Mouse (Mus musculus) large intestine, adult 2 months (tissue): Measurements from ENCODE around the gene Msto1. TPM values are rescaled to one million over a fixed set of nuclear protein-coding genes. Genes with fewer than 3 reads are reported as not detected.
A peak's percentile ranks its signal among the peaks of the same experiment; 100 is the strongest.
"Not testable (repeated sequence)": the region's sequence is repeated elsewhere in the genome, so short reads cannot be mapped to it uniquely, and the experiment has no call there.

Experiments used
- DNase-seq: peaks from one replicate; pipeline ENCODE4 v3.0.0-alpha.2; 2012; ENCODE audit warnings: low read depth, low spot score
- WGBS: fragments of 180-500 bp; shearing (Covaris S2); methylation state at CpG from one replicate; pipeline ENCODE4 v1.1.7; 2018; 5-methylcytosine and 5-hydroxymethylcytosine counted together
- polyA plus RNA-seq: library from polyadenylated mRNA; depleted of rRNA; stranded (reverse); fragments of >200 nt; gene quantifications from 2 replicates; pipeline ENCODE4 v1.2.3, GENCODE M21; 2012; rRNA removed

The Msto1 gene
- polyA plus RNA-seq, 1 experiment, result 18.4 TPM

- DNase-seq, result no peak
- 84% methylated on average over 6 of the region's 6 CpGs for WGBS
These were observed 7.2 kb downstream of the Msto1 start for GRCm38 (mm10) chr3:88906393-88907159.

- 87% methylated on average over 2 of the region's 2 CpGs for WGBS
- DNase-seq, result no peak
These were observed 8.1 kb downstream of the Msto1 start for GRCm38 (mm10) chr3:88905741-88906140.

GRCm38 (mm10) chr3:88905209-88905608 lies 8.6 kb downstream of the Msto1 start:
- WGBS, result 86% methylated on average over 6 of the region's 6 CpGs
- no peak for DNase-seq

- 86% methylated on average over 3 of the region's 3 CpGs for WGBS
These were observed 9.0 kb downstream of the Msto1 start for GRCm38 (mm10) chr3:88904803-88905202.

GRCm38 (mm10) chr3:88893011-88893410 lies 20.8 kb downstream of the Msto1 start:
- 94% methylated on average over 7 of the region's 7 CpGs for WGBS
- DNase-seq, result not testable (repeated sequence)

More at GRCm38 (mm10) chr3:88904803-88905202, 9.0 kb downstream of the Msto1 start:
- DNase-seq, result no peak

GRCm38 (mm10) chr3:88882536-88882935 lies 31.3 kb downstream of the Msto1 start:
- not testable (repeated sequence) for DNase-seq
- 92% methylated on average over 4 of the region's 4 CpGs for WGBS

GRCm38 (mm10) chr3:88868449-88868848 lies 45.4 kb downstream of the Msto1 start:
- 100% methylated on average over 1 of the region's 4 CpGs for WGBS
- DNase-seq, result not testable (repeated sequence)

GRCm38 (mm10) chr3:88867177-88867576 lies 46.6 kb downstream of the Msto1 start:
- DNase-seq, result not testable (repeated sequence)
- WGBS, result no CpG with 5 or more reads among the region's 8 CpGs

- no CpG with 5 or more reads among the region's 3 CpGs for WGBS
- DNase-seq, result not testable (repeated sequence)
These were observed 47.1 kb downstream of the Msto1 start for GRCm38 (mm10) chr3:88866735-88867134.

- DNase-seq, result peak; percentile 37
- WGBS, result 39% methylated on average over 3 of the region's 3 CpGs
These were observed 51.7 kb downstream of the Msto1 start for GRCm38 (mm10) chr3:88862129-88862528.

GRCm38 (mm10) chr3:88855837-88856236 lies 58.0 kb downstream of the Msto1 start:
- WGBS, result 74% methylated on average over 6 of the region's 6 CpGs
- DNase-seq, result no peak

Other genes starting within 250 kb of the Msto1 start
- gene Khdc4, start 228.2 kb downstream of the Msto1 start, polyA plus RNA-seq, result 28.6 and 50.6 TPM in 2 replicates
- gene Rit1, start 197.2 kb downstream of the Msto1 start, polyA plus RNA-seq, result 30.6 and 38.7 TPM in 2 replicates
- 4.7 and 4.9 TPM in 2 replicates for gene Syt11, start 138.8 kb downstream of the Msto1 start, polyA plus RNA-seq
- 9.4 and 12.2 TPM in 2 replicates for gene Gon4l, start 78.8 kb downstream of the Msto1 start, polyA plus RNA-seq
- 3.8 and 6.5 TPM in 2 replicates for gene Ash1l, start 36.6 kb upstream of the Msto1 start, polyA plus RNA-seq
- 44.8 and 46.9 TPM in 2 replicates for gene Dap3, start 37.2 kb upstream of the Msto1 start, polyA plus RNA-seq
- 43.8 and 48.1 TPM in 2 replicates for gene Rusc1, start 179.3 kb upstream of the Msto1 start, polyA plus RNA-seq
- not detected in 2 replicates for gene Gm43738, start 187.1 kb upstream of the Msto1 start, polyA plus RNA-seq
- gene Fdps, start 188.0 kb upstream of the Msto1 start, polyA plus RNA-seq, result 160 and 206 TPM in 2 replicates
- gene Pklr, start 222.1 kb upstream of the Msto1 start, polyA plus RNA-seq, result 181 and 448 TPM in 2 replicates
- 0.48 and 0.52 TPM in 2 replicates for gene Hcn3, start 246.2 kb upstream of the Msto1 start, polyA plus RNA-seq